Mouse (Mus musculus) CH12.LX (cell line): ENCODE results near the gene Meis3. TPM values are rescaled to one million over a fixed set of nuclear protein-coding genes. Genes with fewer than 3 reads are reported as not detected.

ENCODE experiments used
- DNase-seq: peaks from one replicate; pipeline ENCODE4 v3.0.0-alpha.2; 2013; ENCODE audit errors: extremely low read depth
- H3K27ac ChIP-seq: 2 replicates; pipeline ENCODE4 v1.5.1; 2012; ENCODE audit warnings: low read depth, mild to moderate bottlenecking, control low read depth, moderate library complexity; ENCODE audit not compliant: insufficient read depth
- H3K27me3 ChIP-seq: replicated peaks from 2 replicates; pipeline ENCODE3; 2012; ENCODE audit warnings: inconsistent platforms
- H3K36me3 ChIP-seq, 2 experiments: replicated peaks in 1 of 2; 2 replicates each; pipeline versions ENCODE3 to v1.6.1; 2012; ENCODE audit warnings: inconsistent platforms in 1 of 2, low read length in 1 of 2, mild to moderate bottlenecking in 1 of 2, mixed read lengths in 1 of 2, moderate library complexity in 1 of 2; ENCODE audit not compliant: control insufficient read depth in 1 of 2, insufficient read depth in 1 of 2
- H3K4me1 ChIP-seq, 2 experiments: 2 replicates each; pipeline ENCODE4 v1.6.1; 2012; ENCODE audit warnings: inconsistent platforms in 1 of 2, moderate library complexity in 1 of 2; ENCODE audit not compliant: insufficient read depth in 2 of 2, control insufficient read depth in 1 of 2
- H3K4me2 ChIP-seq: 2 replicates; pipeline ENCODE4 v1.6.1; 2012; ENCODE audit warnings: low read depth, mild to moderate bottlenecking, control low read depth; ENCODE audit not compliant: poor library complexity, insufficient read depth, severe bottlenecking
- H3K4me3 ChIP-seq, 3 experiments: fragments of 150-350 bp in 1 of 3; sonication (generic) in 1 of 3; replicated peaks in 1 of 3; 2 replicates each; pipeline versions ENCODE3 to v1.5.1; 2011 to 2012; ENCODE audit warnings: low read depth in 2 of 3, low read length in 2 of 3, mild to moderate bottlenecking in 2 of 3, moderate library complexity in 2 of 3, control low read depth in 1 of 3, improper control_type of control experiment in 1 of 3, inconsistent platforms in 1 of 3, mixed read lengths in 1 of 3; ENCODE audit not compliant: poor library complexity in 1 of 3
- H3K79me2 ChIP-seq: replicated peaks from 2 replicates; pipeline ENCODE4 v1.6.1; 2012; ENCODE audit warnings: mild to moderate bottlenecking, moderate library complexity; ENCODE audit not compliant: control insufficient read depth, poor library complexity, insufficient read depth, severe bottlenecking; ENCODE audit errors: extremely low read depth
- H3K9ac ChIP-seq: 2 replicates; pipeline ENCODE4 v1.6.1; 2012; ENCODE audit warnings: low read depth, mild to moderate bottlenecking, control low read depth, moderate library complexity; ENCODE audit not compliant: insufficient read depth
- H3K9me3 ChIP-seq: replicated peaks from 2 replicates; pipeline ENCODE3; 2012; ENCODE audit warnings: low read length, inconsistent platforms, mixed read lengths
- CHD1 ChIP-seq: IDR thresholded peaks from 2 replicates; pipeline ENCODE4 v1.6.1; 2012; ENCODE audit warnings: low read depth, low read length, improper control_type of control experiment, inconsistent platforms
- ETS1 ChIP-seq: conservative IDR thresholded peaks from 2 replicates; pipeline ENCODE4 v1.6.1; 2012; ENCODE audit warnings: low read depth, mild to moderate bottlenecking, inconsistent platforms, low read length, improper control_type of control experiment, moderate library complexity
- GABPA ChIP-seq: IDR thresholded peaks from 2 replicates; pipeline ENCODE4 v1.6.1; 2012; ENCODE audit warnings: low read depth, low read length, improper control_type of control experiment, inconsistent platforms; ENCODE audit not compliant: insufficient replicate concordance
- HCFC1 ChIP-seq: IDR thresholded peaks from 2 replicates; pipeline ENCODE4 v1.6.1; 2012; ENCODE audit warnings: low read depth, mild to moderate bottlenecking, inconsistent platforms, low read length, improper control_type of control experiment
- IRF4 ChIP-seq: IDR thresholded peaks from 2 replicates; pipeline ENCODE4 v1.6.1; 2014; ENCODE audit warnings: low read depth, mild to moderate bottlenecking, inconsistent platforms, low read length, improper control_type of control experiment
- JUND ChIP-seq: conservative IDR thresholded peaks from 2 replicates; pipeline ENCODE4 v1.6.1; 2011; ENCODE audit warnings: low read depth, low read length, improper control_type of control experiment
- KAT2A ChIP-seq: IDR thresholded peaks from 2 replicates; pipeline ENCODE4 v1.6.1; 2012; ENCODE audit warnings: low read length, improper control_type of control experiment, inconsistent platforms; ENCODE audit not compliant: insufficient replicate concordance
- MAFK ChIP-seq: IDR thresholded peaks from 2 replicates; pipeline ENCODE4 v1.6.1; 2011; ENCODE audit warnings: low read length, improper control_type of control experiment; ENCODE audit not compliant: insufficient replicate concordance
- MAZ ChIP-seq: IDR thresholded peaks from 2 replicates; pipeline ENCODE4 v1.6.1; 2012; ENCODE audit warnings: low read depth, mild to moderate bottlenecking, inconsistent platforms, low read length, improper control_type of control experiment, moderate library complexity
- MEF2A ChIP-seq: IDR thresholded peaks from 2 replicates; pipeline ENCODE4 v1.6.1; 2014; ENCODE audit warnings: low read depth, mild to moderate bottlenecking, inconsistent platforms, low read length, improper control_type of control experiment, borderline replicate concordance
- NELFE ChIP-seq: IDR thresholded peaks from 2 replicates; pipeline ENCODE4 v1.6.1; 2011; ENCODE audit warnings: low read depth, low read length, improper control_type of control experiment
- NRF1 ChIP-seq: IDR thresholded peaks from 2 replicates; pipeline ENCODE4 v1.6.1; 2014; ENCODE audit warnings: low read depth, mild to moderate bottlenecking, inconsistent platforms, low read length, improper control_type of control experiment, moderate library complexity
- PAX5 ChIP-seq: IDR thresholded peaks from 2 replicates; pipeline ENCODE4 v1.6.1; 2012; ENCODE audit warnings: low read length, inconsistent platforms, mixed read lengths
- POLR2AphosphoS2 ChIP-seq: IDR thresholded peaks from 2 replicates; pipeline ENCODE4 v1.6.1; 2011; ENCODE audit warnings: low read depth, low read length, improper control_type of control experiment
- TBP ChIP-seq: conservative IDR thresholded peaks from 2 replicates; pipeline ENCODE4 v1.6.1; 2011; ENCODE audit warnings: low read depth, low read length, improper control_type of control experiment
- USF1 ChIP-seq: IDR thresholded peaks from 2 replicates; pipeline ENCODE4 v1.6.1; 2014; ENCODE audit warnings: low read depth, mild to moderate bottlenecking, inconsistent platforms, low read length, improper control_type of control experiment
- dilution Hi-C: fragments of 300-500 bp; cut with MboI; formaldehyde crosslinking; loops from 2 replicates; pipeline ENCODE4 v1.14.3; 2020; ENCODE audit warnings: low sequenced_read_pairs; ENCODE audit not compliant: extremely low pct_unique_long_range_greater_than_20kb, extremely low pct_ligation_motif_present
- in situ Hi-C: fragments of 300-500 bp; cut with MboI; formaldehyde crosslinking; loops from 3 replicates; pipeline ENCODE4 v1.14.3; 2019; ENCODE audit warnings: low sequenced_read_pairs, low pct_ligation_motif_present, low pct_unique_long_range_greater_than_20kb, mixed read lengths
- polyA plus RNA-seq: library from polyadenylated mRNA; unstranded; fragments of >175 nt; gene quantifications from 2 replicates; pipeline ENCODE4 v1.2.1, GENCODE M21; 2012; ENCODE audit warnings: low read depth; ENCODE audit not compliant: insufficient read length
- total RNA-seq, 2 experiments: library from RNA; depleted of rRNA; stranded (reverse); fragments of 300-350 nt in 1 of 2; fragments of >200 nt in 1 of 2; gene quantifications; 2 replicates each; pipeline ENCODE4 v1.2.3; 2012 to 2014

Meis3 gene
- total and polyA plus RNA-seq, 3 experiments, result 7.9 to 11.8 (median 10.2) TPM

- dilution Hi-C loops, result no loop called here
- H3K4me3 ChIP-seq, result no peak overlapping the region
These were observed 28.1 kb upstream of the Meis3 start for GRCm38 (mm10) chr7:16146489-16147410.

GRCm38 (mm10) chr7:16147643-16148042, 27.2 kb upstream of the Meis3 start:
- DNase-seq, result no peak
- no peak overlapping the region for H3K4me2 ChIP-seq
- in situ Hi-C loops, result no loop called here
- peaks cover 36% of the 10 kb centered on the region for H3K27me3 ChIP-seq
- no peak overlapping the region for H3K9ac ChIP-seq
- no peak overlapping the region for H3K4me3 ChIP-seq
- no peaks in the 10 kb centered on the region for H3K79me2 ChIP-seq
- H3K27ac ChIP-seq, result no peak overlapping the region
- TF ChIP-seq MEF2A (no peak), JUND (no peak), TBP (no peak), NRF1 (no peak), IRF4 (no peak), KAT2A (no peak), GABPA (no peak)
- H3K36me3 ChIP-seq, result no peaks in the 10 kb centered on the region
- dilution Hi-C loops, result no loop called here
- no peaks in the 10 kb centered on the region for H3K9me3 ChIP-seq
- no peaks in the 10 kb centered on the region; a peak in 1 of 4 replicates for H3K4me1 ChIP-seq

More at GRCm38 (mm10) chr7:16146489-16147410, 28.1 kb upstream of the Meis3 start:
- Histone ChIP-seq H3K27me3 (peaks cover 38% of the 10 kb centered on the region), H3K4me1 (no peaks in the 10 kb centered on the region; a peak in 1 of 4 replicates), H3K9me3 (no peaks in the 10 kb centered on the region), H3K4me2 (no peak overlapping the region), H3K27ac (no peak overlapping the region), H3K36me3 (no peaks in the 10 kb centered on the region), H3K9ac (no peak overlapping the region), H3K79me2 (no peaks in the 10 kb centered on the region)
- TF ChIP-seq PAX5 (no peak), MEF2A (no peak), POLR2AphosphoS2 (no peak), MAZ (no peak), ETS1 (no peak), USF1 (no peak), HCFC1 (no peak), IRF4 (no peak), JUND (no peak), NELFE (no peak), MAFK (no peak), CHD1 (no peak)
- in situ Hi-C loops, result no loop called here
- DNase-seq, result no peak
